Mouse (Mus musculus) lung, adult 2 months (tissue): ENCODE measurements at regions not wholly inside any gene's neighbourhood (a gene's known extent, or its start where the extent isn't known, plus 50 kb on each side); places are given as distances from the start of the nearest gene placed in this dataset.

Experiments used
- CTCF ChIP-seq: fragments of 200-500 bp; IDR thresholded peaks from 2 replicates; pipeline ENCODE4 v1.5.1; 2011; ENCODE audit warnings: mild to moderate bottlenecking, low read length, control low read depth; ENCODE audit not compliant: insufficient read depth
- POLR2A ChIP-seq: fragments of 200-500 bp; IDR thresholded peaks from 2 replicates; pipeline ENCODE4 v1.6.1; 2011; ENCODE audit warnings: low read depth, mild to moderate bottlenecking, control low read depth, low read length, borderline replicate concordance; ENCODE audit errors: extremely low read depth

DNA sequence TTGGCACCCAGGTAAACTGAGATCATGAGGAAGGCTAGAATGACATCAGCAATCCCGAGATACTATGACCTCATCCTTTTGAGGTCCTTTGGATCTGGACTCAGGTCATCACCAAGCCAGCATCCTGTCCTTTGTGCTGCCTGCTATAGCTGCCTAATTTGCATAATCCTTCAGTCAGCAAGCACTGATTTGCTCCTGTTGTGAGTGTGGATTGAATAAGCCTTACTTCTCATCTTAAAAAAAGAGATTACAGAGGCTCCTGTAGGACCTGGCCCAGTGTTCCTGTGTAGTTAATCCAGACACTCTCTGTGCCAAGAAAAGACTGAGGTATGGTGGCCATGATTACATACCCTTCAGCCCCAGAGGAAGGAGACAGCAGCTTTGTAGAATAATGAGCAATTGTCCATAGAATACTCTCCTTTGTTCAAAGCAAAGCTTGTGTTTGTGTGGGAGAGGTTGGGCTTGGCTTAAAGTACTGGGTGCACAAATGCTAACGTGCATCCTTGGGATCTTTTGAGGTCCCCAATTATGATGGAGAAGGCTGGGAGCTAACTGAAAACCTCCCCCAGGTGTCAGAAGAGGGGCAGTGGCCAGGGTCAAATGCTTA lies 50.4 kb upstream of the Sorl1 start:
- no peak for TF ChIP-seq CTCF
- TF ChIP-seq POLR2A: no peak
